Mouse (Mus musculus) limb, embryonic 15.5 days (tissue): Measurements from ENCODE around the gene Ap2b1. TPM values are rescaled to one million over a fixed set of nuclear protein-coding genes. Genes with fewer than 3 reads are reported as not detected.
A peak's percentile ranks its signal among the peaks of the same experiment; 100 is the strongest.

Experiments
- ATAC-seq: fragments of 200-750 bp; cut with Nextera tagmentation; 2 replicates; pipeline ENCODE4 v1.8.0; 2017; ENCODE audit warnings: low read depth, moderate TSS enrichment; ENCODE audit not compliant: insufficient number of reproducible peaks, low FRiP score, low TSS enrichment
- H3K27ac ChIP-seq: fragments of 300-500 bp; sonication (generic); 2 replicates; pipeline ENCODE4 v1.5.1; 2015; ENCODE audit warnings: moderate library complexity, mild to moderate bottlenecking, inconsistent platforms
- H3K27me3 ChIP-seq: fragments of 300-500 bp; sonication (generic); 2 replicates; pipeline ENCODE4 v1.6.1; 2015; ENCODE audit warnings: inconsistent platforms
- H3K36me3 ChIP-seq: fragments of 300-500 bp; sonication (generic); 2 replicates; pipeline ENCODE4 v1.6.1; 2015; ENCODE audit warnings: inconsistent platforms
- H3K4me1 ChIP-seq: fragments of 300-500 bp; sonication (generic); 2 replicates; pipeline ENCODE4 v1.6.1; 2015; ENCODE audit warnings: inconsistent platforms
- H3K4me2 ChIP-seq: fragments of 300-500 bp; sonication (generic); 2 replicates; pipeline ENCODE4 v1.6.1; 2015; ENCODE audit warnings: mild to moderate bottlenecking, inconsistent platforms
- H3K4me3 ChIP-seq: fragments of 300-500 bp; sonication (generic); 2 replicates; pipeline ENCODE4 v1.5.1; 2015; ENCODE audit warnings: mild to moderate bottlenecking, inconsistent platforms
- H3K9ac ChIP-seq: fragments of 300-500 bp; sonication (generic); 2 replicates; pipeline ENCODE4 v1.6.1; 2015; ENCODE audit warnings: inconsistent platforms
- H3K9me3 ChIP-seq: fragments of 300-500 bp; sonication (generic); 2 replicates; pipeline ENCODE4 v1.6.1; 2016; ENCODE audit warnings: inconsistent platforms
- WGBS: fragments of 180-500 bp; shearing (Covaris S2); methylation state at CpG from one replicate; pipeline ENCODE4 v1.1.7; 2015; 5-methylcytosine and 5-hydroxymethylcytosine counted together
- polyA plus RNA-seq: library from polyadenylated mRNA; unstranded; fragments of >200 nt; fragmentation: Nextera tagmentation; extraction: Ambion mirVana; gene quantifications from 2 replicates; pipeline ENCODE4 v1.2.1, GENCODE M21; 2015

Ap2b1 gene
- polyA plus RNA-seq, 1 experiment from 2014 or later: 48.9 TPM

DNA sequence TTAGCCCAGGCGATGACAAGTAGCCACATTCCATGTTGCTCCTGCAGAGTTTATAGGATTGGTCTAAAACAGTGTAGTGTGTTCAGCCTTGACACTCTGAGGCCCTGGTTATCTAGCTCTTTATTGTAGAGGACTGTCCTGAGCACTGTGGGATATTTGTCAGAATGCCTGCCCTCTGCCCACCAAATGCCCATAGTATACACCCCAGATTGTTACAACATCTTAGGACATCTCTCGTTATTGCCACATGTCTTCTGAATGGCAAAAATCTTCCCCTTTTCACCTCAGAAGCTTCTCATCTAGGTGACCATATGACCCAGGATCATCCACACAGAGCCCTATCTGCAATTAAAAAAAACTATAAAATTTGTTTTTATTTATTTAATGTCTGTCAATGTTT lies 133.7 kb downstream of the Ap2b1 start:
- WGBS: 72% methylated on average over 2 of the region's 2 CpGs
- H3K4me2 ChIP-seq: no peak overlapping the region
- no peak overlapping the region for H3K9ac ChIP-seq
- peaks cover 30% of the 10 kb centered on the region for H3K27me3 ChIP-seq
- ATAC-seq: no peak
- no peak overlapping the region for H3K27ac ChIP-seq
- no peaks in the 10 kb centered on the region for H3K9me3 ChIP-seq
- no peak overlapping the region for H3K4me3 ChIP-seq
- H3K36me3 ChIP-seq: no peaks in the 10 kb centered on the region
- H3K4me1 ChIP-seq: no peaks in the 10 kb centered on the region

DNA sequence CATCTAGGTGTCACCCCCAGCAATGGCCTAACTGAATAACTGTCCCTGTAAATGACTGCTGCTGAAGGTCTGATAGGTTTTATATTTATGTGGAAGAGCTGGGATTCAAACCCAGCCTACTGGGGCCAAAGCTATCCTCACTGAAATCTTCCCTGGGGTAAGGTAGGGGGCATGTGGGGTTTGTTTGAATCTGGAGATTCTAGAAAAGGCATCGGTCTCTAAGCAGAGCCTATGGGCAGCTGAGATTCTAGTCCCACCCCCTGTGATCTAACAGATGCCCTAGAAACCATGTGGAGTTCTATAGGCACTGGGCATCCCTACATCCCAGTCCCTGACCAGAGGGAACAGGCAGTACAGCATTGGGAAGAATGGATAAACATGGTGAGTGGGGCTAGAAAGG lies 138.6 kb downstream of the Ap2b1 start, which contains the start of gene 1700020L24Rik:
TSS of gene 1700020L24Rik (plus strand) at position 301 of the 400 bp plus-strand sequence.
- Histone ChIP-seq H3K4me3 (no peak within 1 kb of the TSS), H3K27me3 (peaks cover 22% of the 10 kb centered on the region), H3K36me3 (no peaks in the 10 kb centered on the region), H3K4me2 (no peak within 1 kb of the TSS), H3K9me3 (no peaks in the 10 kb centered on the region), H3K9ac (no peak within 1 kb of the TSS), H3K4me1 (peaks cover 5% of the 10 kb centered on the region), H3K27ac (no peak within 1 kb of the TSS)
- ATAC-seq: no peak
- 89% methylated on average over 1 of the region's 1 CpGs for WGBS

DNA sequence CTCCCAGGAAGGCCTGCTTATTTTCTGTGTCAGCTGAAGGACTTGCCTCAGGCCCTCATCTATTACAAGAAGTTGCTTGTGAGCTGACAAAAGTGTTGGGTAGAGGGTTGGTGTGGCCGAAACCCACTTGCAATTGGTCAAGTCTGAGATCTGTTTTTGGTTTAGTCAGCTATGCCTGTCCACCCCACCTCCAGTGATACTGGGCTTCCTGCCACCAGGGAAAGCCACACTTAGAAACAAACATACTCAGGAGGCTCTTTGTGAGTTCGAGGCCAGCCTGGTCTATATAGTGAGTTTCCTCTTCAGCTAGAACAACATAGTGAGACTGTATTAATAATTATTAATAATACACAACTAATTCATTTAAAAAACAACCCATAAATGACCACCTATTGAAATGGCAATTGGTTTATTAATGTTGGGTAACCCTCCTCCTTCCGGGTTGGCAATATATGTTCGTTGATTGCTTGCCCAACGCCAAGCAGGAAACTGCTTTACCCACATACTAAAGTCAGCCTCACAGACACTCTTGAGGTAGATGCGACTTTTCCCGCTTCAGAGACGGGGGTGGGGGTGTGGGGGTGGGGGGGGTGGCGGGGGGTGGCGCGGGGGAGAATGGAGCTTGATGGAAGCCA lies 140.7 kb downstream of the Ap2b1 start:
- Histone ChIP-seq H3K9me3 (no peaks in the 10 kb centered on the region), H3K9ac (no peak overlapping the region), H3K27ac (no peak overlapping the region), H3K4me2 (peak overlapping the region; percentile 90), H3K36me3 (no peaks in the 10 kb centered on the region), H3K4me3 (peak overlapping the region; percentile 62), H3K4me1 (peaks cover 12% of the 10 kb centered on the region), H3K27me3 (peaks cover 44% of the 10 kb centered on the region)
- no peak for ATAC-seq
- 26% methylated on average over 11 of the region's 11 CpGs for WGBS

DNA sequence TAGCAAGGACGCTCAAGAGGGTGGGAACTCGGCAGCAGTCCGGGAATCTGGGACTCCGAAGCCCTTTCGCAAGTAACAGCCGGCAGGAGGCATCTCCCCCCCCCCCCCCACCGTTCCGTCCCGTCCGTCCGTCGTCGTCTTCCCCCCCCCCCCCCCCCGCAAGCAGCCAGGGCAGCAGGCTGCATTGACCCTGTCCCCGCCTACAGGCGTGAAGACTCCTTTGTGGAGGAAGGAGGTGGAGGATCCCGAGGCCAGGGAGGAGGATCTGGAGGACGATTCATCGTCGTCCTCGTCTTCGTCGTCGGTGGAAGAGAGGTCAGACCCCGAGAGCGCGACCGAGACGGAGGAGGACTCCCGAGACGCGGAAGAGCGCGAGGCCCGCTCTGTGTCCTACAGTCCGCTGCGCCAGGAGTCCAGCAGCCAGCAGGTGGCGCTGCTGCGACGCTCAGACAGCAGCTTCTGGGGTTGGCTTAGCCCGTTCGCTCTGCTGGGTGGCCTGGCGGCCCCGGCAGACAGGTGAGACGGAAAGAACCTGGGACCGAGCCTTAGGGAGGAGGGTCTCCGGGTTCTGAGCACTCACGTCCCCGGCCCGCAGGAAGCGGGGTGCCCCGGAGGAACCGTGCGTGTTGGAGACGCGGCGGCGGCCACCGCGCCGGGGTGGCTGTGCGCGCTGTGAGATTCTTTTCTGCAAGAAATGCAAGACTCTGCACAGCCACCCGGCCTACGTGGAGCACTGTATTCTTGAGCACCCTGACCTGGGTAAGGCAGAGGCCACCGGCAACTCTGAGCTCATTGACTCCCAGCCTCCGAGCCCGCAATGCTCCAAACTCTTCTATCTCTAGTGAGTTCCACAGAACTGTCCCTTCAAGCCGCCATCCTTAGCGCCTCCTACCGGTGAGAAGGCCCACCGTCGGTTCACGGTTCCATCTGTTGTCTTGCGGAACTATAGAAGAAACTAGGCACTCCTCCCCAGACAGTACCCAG lies 141.5 kb downstream of the Ap2b1 start:
- peak; percentile 81 for ATAC-seq
- no peaks in the 10 kb centered on the region for H3K36me3 ChIP-seq
- peak overlapping the region; percentile 62 for H3K4me3 ChIP-seq
- H3K4me1 ChIP-seq: peaks cover 17% of the 10 kb centered on the region
- H3K4me2 ChIP-seq: peak overlapping the region; percentile 90
- no peaks in the 10 kb centered on the region for H3K9me3 ChIP-seq
- H3K27me3 ChIP-seq: peaks cover 52% of the 10 kb centered on the region
- 0 out of 2 replicates have a peak overlapping the region, but pooled peaks have one; percentile 21 for H3K9ac ChIP-seq
- 0% methylated on average over 64 of the region's 75 CpGs for WGBS
- H3K27ac ChIP-seq: no peak overlapping the region

DNA sequence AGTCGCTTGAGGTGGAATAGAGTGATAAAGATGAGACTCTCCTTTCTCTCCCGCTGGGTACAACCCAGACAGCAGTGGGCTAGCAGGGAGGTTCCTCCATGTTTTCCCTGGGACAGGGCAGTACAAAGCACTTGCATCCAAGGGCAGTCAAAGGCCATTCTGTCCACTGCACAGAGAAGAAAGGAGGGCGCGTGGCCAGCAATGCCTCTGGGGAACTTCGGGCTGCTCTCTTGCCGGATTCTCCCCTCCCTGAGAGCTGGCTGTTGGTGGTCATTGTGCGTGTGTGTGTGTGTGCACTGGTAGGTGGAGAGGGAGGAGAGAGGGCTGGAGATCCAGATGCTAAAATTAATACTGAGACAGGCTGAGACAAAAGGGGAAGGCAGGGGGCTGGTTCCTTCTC lies 142.4 kb downstream of the Ap2b1 start:
- Histone ChIP-seq H3K27me3 (peaks cover 61% of the 10 kb centered on the region), H3K27ac (no peak overlapping the region), H3K4me3 (peak overlapping the region; percentile 62; the same call in 1 of the 2 replicates), H3K9ac (no peak overlapping the region), H3K4me2 (no peak overlapping the region; the same call in 1 of the 2 replicates), H3K36me3 (no peaks in the 10 kb centered on the region), H3K9me3 (no peaks in the 10 kb centered on the region), H3K4me1 (peaks cover 17% of the 10 kb centered on the region)
- 56% methylated on average over 7 of the region's 7 CpGs for WGBS
- no peak for ATAC-seq

DNA sequence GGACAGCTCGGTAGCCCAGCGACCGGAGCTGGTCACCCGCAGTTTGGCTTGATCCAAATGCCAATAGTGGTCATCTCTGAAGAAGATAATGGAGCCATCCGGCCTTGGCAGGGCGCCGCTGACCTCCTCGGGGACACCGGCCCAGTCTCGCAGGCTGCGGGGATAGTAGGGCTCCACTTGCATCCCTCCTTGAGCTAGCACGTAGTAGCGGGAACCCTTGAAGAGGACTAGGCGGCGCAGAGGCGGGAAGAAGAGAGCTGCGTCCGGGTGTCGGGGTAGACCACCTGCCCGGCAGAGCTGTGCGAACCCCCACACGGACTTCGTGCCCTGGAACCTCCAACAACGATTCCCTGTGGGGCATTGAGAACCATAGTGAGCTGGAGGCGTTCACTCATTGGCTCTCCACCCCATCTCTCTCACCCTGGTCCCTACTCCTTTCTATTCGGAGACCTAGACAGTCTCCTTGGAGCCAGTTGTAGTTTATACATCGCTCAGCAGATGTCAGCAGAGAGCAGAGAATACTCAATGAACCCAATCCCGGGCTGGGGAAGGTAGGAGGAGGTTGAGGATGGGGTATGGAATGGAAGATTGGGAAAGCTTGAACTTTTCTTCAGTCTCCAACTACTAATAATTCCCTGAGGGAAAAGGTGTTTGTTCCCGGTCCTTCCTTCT lies 143.9 kb downstream of the Ap2b1 start:
- no peak overlapping the region for H3K27ac ChIP-seq
- peaks cover 74% of the 10 kb centered on the region for H3K27me3 ChIP-seq

DNA sequence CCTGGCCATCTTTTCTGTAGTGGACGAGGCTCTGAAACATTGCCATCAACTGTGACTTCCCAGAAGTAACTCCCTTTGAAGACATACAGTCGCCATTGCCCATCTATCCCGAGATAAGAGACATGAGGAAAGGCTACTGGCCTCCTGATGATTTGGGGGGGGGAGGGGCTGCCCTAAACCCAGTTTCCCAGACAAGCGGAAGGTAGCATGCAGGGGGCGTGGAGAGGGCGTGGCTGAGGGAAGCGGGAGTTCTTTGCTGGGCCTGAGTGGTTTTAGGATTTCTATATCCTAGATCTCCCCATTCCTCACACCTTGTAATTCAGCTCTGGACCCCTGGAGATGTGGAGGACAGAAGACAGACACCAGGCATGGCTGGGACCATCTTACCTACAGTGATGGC lies 145.0 kb downstream of the Ap2b1 start:
- ATAC-seq: no peak
- H3K4me3 ChIP-seq: no peak overlapping the region
- no peaks in the 10 kb centered on the region for H3K9me3 ChIP-seq
- WGBS: 8% methylated on average over 7 of the region's 7 CpGs
- no peaks in the 10 kb centered on the region for H3K36me3 ChIP-seq
- no peak overlapping the region for H3K9ac ChIP-seq
- no peak overlapping the region for H3K27ac ChIP-seq
- peaks cover 29% of the 10 kb centered on the region for H3K4me1 ChIP-seq
- peaks cover 68% of the 10 kb centered on the region for H3K27me3 ChIP-seq
- H3K4me2 ChIP-seq: no peak overlapping the region

More for the DNA sequence above, 143.9 kb downstream of the Ap2b1 start:
- Histone ChIP-seq H3K9ac (no peak overlapping the region), H3K4me3 (no peak overlapping the region), H3K4me1 (peaks cover 18% of the 10 kb centered on the region), H3K36me3 (no peaks in the 10 kb centered on the region), H3K9me3 (no peaks in the 10 kb centered on the region), H3K4me2 (peak overlapping the region; percentile 42)
- ATAC-seq: no peak
- WGBS: 12% methylated on average over 29 of the region's 29 CpGs

DNA sequence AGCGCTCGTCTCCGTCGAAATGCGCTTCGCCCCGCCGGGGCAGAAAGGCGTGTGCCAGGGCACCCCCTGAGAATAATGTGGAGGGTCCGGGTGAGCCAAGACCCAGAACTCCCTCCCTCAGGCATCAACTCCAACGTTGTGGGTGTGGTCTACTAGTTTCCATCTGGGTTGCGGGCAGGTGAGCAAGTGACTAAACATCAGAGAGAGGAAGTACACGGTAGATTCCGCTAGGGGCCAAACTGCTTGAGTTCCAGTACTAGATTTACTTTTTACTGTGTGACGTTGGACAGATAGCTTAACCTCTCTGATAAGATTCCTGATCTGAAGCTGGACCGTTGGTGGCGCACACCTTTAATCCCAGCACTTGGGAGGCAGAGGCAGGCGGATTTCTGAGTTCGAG lies 146.2 kb downstream of the Ap2b1 start:
- H3K27ac ChIP-seq: no peak overlapping the region
- no peak for ATAC-seq
- no peaks in the 10 kb centered on the region for H3K36me3 ChIP-seq
- no peak overlapping the region for H3K9ac ChIP-seq
- peak overlapping the region; percentile 37 for H3K4me2 ChIP-seq
- WGBS: 26% methylated on average over 19 of the region's 19 CpGs
- peak overlapping the region; percentile 26 for H3K4me3 ChIP-seq
- H3K4me1 ChIP-seq: peaks cover 32% of the 10 kb centered on the region
- H3K27me3 ChIP-seq: peaks cover 67% of the 10 kb centered on the region
- no peaks in the 10 kb centered on the region for H3K9me3 ChIP-seq

DNA sequence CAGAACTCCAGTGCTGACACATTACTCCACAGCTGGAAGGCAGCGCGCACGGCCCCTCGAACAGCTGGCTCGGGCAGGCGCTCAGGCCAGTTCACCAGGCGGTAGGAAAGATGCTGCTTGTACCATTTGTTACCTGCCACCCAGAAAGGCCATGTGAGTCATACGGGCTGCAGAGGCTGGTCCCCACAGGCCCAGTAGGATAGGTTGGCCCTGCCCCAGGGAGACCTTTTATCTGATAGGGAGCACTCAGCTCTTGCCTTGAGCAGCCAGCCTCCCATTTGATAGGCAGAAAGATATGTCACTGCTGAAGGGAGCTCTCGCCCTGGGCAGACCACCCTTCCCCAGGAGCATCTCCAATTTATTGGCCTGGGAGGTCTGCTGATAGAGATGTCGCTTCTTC lies 148.8 kb downstream of the Ap2b1 start:
- Histone ChIP-seq H3K9ac (no peak overlapping the region), H3K4me2 (no peak overlapping the region), H3K4me3 (no peak overlapping the region), H3K36me3 (no peaks in the 10 kb centered on the region), H3K4me1 (peaks cover 24% of the 10 kb centered on the region), H3K9me3 (no peaks in the 10 kb centered on the region), H3K27ac (no peak overlapping the region), H3K27me3 (peaks cover 49% of the 10 kb centered on the region)
- 55% methylated on average over 10 of the region's 10 CpGs for WGBS
- ATAC-seq: no peak

DNA sequence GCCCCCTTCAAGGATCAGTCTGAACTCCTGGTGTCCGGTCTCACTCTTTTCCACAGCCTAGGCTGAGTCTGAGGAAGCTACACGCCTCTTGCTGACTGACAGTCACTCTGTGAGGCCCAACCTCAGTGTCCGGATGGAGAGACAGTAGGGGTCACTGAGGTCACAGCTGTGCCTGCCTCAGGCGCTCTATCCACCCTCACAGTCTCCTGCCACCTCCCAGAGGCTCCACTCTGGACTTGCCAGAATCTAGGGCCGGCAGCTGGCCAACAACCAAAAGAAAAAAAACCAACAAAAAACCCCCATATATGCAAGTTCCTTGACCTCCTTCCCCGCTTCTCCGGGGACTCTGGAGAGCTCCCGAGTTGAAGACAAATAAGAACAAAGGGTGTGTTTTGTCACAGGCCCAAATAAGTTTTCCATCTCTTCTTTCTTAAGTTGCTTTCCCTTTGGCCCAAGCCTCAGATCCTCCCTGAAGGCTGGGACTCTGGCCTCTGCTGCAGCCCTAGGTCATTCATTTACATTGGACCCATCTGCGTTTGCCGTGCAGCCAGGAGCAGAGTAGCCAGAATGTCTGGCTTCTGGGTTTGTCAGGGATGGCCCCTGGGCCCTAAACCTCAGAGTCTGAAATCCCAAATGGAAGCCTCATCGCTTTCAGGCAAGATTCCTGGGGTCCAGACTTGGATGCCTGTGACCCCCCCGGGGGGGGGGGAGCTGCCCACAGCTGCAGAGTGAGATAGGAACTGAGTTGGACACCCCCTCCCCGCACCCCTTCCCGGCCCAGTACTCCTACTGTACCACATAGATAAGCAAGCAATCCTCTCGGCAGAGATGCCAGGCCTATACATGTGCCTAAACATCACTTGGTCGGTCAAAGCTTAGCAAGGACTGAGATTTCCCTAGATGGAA lies 149.4 kb downstream of the Ap2b1 start:
- H3K27ac ChIP-seq: peak overlapping the region; percentile 59; the same call in 1 of the 2 replicates
- no peak overlapping the region for H3K9ac ChIP-seq
- ATAC-seq: no peak
- no peak overlapping the region for H3K4me3 ChIP-seq
- H3K4me2 ChIP-seq: no peak overlapping the region
- H3K9me3 ChIP-seq: no peaks in the 10 kb centered on the region
- no peaks in the 10 kb centered on the region for H3K36me3 ChIP-seq
- H3K4me1 ChIP-seq: peaks cover 22% of the 10 kb centered on the region
- 47% methylated on average over 16 of the region's 16 CpGs for WGBS
- H3K27me3 ChIP-seq: peaks cover 43% of the 10 kb centered on the region

DNA sequence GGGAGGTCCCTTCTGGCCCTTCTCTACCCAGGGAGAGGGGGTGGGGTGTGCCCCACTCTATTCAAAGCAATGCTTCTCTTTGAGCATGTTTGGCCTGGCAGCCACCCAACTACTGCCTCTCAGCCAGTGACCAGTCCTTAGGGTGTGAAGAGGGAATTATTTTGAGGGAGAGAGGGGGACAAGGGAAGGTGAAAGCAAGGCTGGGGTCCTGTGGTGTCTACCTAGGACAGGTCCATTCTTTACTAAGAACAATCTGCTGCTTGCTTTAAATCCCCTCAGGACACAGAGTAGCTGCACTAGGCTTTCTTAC lies 150.1 kb downstream of the Ap2b1 start:
- ATAC-seq: no peak
- peaks cover 20% of the 10 kb centered on the region for H3K4me1 ChIP-seq
- no peak overlapping the region for H3K4me3 ChIP-seq
- H3K36me3 ChIP-seq: no peaks in the 10 kb centered on the region
- no peak overlapping the region for H3K4me2 ChIP-seq
- no peak overlapping the region for H3K9ac ChIP-seq
- peaks cover 37% of the 10 kb centered on the region for H3K27me3 ChIP-seq
- H3K27ac ChIP-seq: 0 out of 2 replicates have a peak overlapping the region, but pooled peaks have one; percentile 59
- H3K9me3 ChIP-seq: no peaks in the 10 kb centered on the region
